Mouse (Mus musculus): ENCODE results near the gene Nup98. TPM values are rescaled to one million over a fixed set of nuclear protein-coding genes. Genes with fewer than 3 reads are reported as not detected.

The Nup98 gene
- polyA plus RNA-seq, 1 experiment, result 16.1 TPM

DNA sequence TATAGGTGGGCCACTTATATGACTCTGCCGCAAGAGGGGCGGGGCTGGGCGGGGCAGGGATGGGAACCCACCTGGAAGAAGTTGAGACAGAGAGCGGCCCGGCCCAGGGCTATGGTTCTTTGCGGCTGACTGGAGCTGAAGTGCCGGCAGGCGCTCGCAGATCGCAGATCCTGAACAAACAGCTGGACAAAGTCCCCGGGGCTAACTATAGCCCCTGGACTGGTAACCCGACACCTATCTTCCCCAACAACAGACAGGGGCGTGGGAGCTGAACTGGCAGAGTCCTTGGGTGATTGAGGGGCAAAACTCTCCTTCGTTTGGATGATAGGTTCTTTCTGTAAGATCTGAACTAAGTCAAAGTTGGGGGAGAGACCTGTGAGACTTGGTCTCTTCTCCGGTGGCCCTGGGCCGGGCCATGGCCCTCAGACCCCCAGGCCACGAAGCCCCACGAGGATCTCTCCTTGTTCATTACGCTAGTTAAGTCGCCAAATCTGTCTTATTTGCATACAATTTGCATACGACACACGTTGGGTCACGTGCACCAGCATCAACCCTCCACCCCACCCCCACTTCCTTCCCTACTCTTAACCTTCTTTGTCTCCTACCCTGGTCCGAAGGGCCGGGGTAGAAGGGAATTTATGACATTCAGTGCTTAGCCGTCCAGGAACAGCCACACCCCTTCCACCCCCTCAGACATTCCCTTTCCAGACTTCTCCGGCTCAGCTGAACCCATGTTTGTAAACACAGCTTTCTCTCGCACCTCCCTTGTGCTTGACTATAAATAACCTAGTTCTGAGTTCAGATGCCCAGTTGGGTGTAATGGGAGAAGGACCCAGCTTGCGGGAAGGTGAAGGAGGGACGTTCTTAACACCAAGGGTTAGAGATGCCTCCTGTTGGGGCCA is 110.0 kb downstream of the Nup98 start:
- Histone ChIP-seq H3K79me2 (ENCODE audit: control insufficient read depth, insufficient read depth) (no peaks in the 10 kb centered on the region), H3K27me3 (ENCODE audit: control insufficient read depth, insufficient read depth, insufficient read length) (peaks cover 8% of the 10 kb centered on the region), H3K36me3 (ENCODE audit: control insufficient read depth, insufficient read depth) (no peaks in the 10 kb centered on the region), H3ac (ENCODE audit: control insufficient read depth, insufficient read length) (no peak overlapping the region), H3K4me2 (ENCODE audit: low read depth) (peak overlapping the region; percentile 68), H3K4me3 (peak overlapping the region; percentile 12)
- TF ChIP-seq POLR2AphosphoS2 (IDR thresholded peaks at IDR 0.05; ENCODE audit: insufficient read length, low read depth), result no peak
- peak in 2 of 3 experiments; percentile 28 to 47 for TF ChIP-seq MYOD1 (IDR thresholded peaks at IDR 0.05; ENCODE audit: control insufficient read depth in 1 of 3, insufficient read length in 2 of 3, low read depth in 2 of 3)
- peak in 2 of 3 experiments; percentile 54 to 75 for TF ChIP-seq MYOG (IDR thresholded peaks at IDR 0.05; ENCODE audit: control insufficient read depth in 1 of 3, insufficient read depth in 1 of 3, insufficient read length in 2 of 3, low read depth in 2 of 3)
- TF ChIP-seq E2F4 (IDR thresholded peaks at IDR 0.05; ENCODE audit: insufficient read depth), result no peak
- TF ChIP-seq USF1 (IDR thresholded peaks at IDR 0.05; ENCODE audit: low read depth), result no peak
- peak; percentile 19 for TF ChIP-seq TCF12 (IDR thresholded peaks at IDR 0.05; ENCODE audit: insufficient read depth, poor library complexity, severe bottlenecking)
- TF ChIP-seq CEBPB (IDR thresholded peaks at IDR 0.05; ENCODE audit: insufficient read depth, poor library complexity, severe bottlenecking), result no peak

DNA sequence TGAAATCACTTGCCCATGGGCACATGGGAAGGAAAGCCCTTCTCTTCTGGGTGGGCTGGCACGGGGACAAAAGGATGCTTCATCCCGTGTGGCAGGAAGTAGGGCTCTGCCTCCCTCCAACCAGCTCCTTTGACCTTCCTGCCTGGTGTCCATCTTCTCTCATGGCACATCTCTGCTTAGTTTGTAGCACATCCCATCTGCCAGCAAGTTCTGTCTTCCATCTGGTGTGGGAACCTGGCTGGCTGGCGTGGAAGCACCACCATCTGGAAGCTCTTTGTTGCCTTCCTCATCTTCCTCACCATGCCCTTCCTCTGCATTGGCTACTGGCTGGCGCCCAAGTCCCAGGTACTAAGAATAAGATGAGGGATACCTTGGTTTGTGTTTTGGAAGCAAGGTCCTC is 122.6 kb downstream of the Nup98 start:
- Histone ChIP-seq H3K27me3 (ENCODE audit: control insufficient read depth, insufficient read depth, insufficient read length) (no peaks in the 10 kb centered on the region), H3K4me3 (no peak overlapping the region), H3K79me2 (ENCODE audit: control insufficient read depth, insufficient read depth) (no peaks in the 10 kb centered on the region), H3ac (ENCODE audit: control insufficient read depth, insufficient read length) (no peak overlapping the region), H3K36me3 (ENCODE audit: control insufficient read depth, insufficient read depth) (no peaks in the 10 kb centered on the region), H3K4me2 (ENCODE audit: low read depth) (no peak overlapping the region)
- no peak for TF ChIP-seq MAX (IDR thresholded peaks at IDR 0.05; ENCODE audit: low read depth)
- no peak for TF ChIP-seq MYOD1 (IDR thresholded peaks at IDR 0.05; ENCODE audit: control insufficient read depth in 1 of 3, insufficient read length in 2 of 3, low read depth in 2 of 3)
- no peak for TF ChIP-seq POLR2A (IDR thresholded peaks at IDR 0.05; ENCODE audit: insufficient read length, low read depth)
- no peak for TF ChIP-seq SRF (IDR thresholded peaks at IDR 0.05; ENCODE audit: control insufficient read depth, insufficient read length, low read depth)
- no peak for TF ChIP-seq TCF3 (IDR thresholded peaks at IDR 0.05; ENCODE audit: insufficient read length, low read depth)
- no peak for TF ChIP-seq E2F4 (IDR thresholded peaks at IDR 0.05; ENCODE audit: insufficient read depth)
- TF ChIP-seq POLR2AphosphoS2 (IDR thresholded peaks at IDR 0.05; ENCODE audit: insufficient read length, low read depth), result no peak
- no peak for TF ChIP-seq MYOG (IDR thresholded peaks at IDR 0.05; ENCODE audit: control insufficient read depth in 1 of 3, insufficient read depth in 1 of 3, insufficient read length in 2 of 3, low read depth in 2 of 3)
- TF ChIP-seq USF1 (IDR thresholded peaks at IDR 0.05; ENCODE audit: low read depth), result no peak
- no peak for TF ChIP-seq TCF12 (IDR thresholded peaks at IDR 0.05; ENCODE audit: insufficient read depth, poor library complexity, severe bottlenecking)
- no peak for TF ChIP-seq CEBPB (IDR thresholded peaks at IDR 0.05; ENCODE audit: insufficient read depth, poor library complexity, severe bottlenecking)
- TF ChIP-seq REST (IDR thresholded peaks at IDR 0.05; ENCODE audit: insufficient read depth, insufficient read length), result no peak

- Histone ChIP-seq H3K36me3 (ENCODE audit: control insufficient read depth, insufficient read depth) (peaks cover 5% of the 10 kb centered on the region), H3K4me2 (ENCODE audit: low read depth) (no peak overlapping the region), H3K4me3 (no peak overlapping the region), H3ac (ENCODE audit: control insufficient read depth, insufficient read length) (no peak overlapping the region), H3K79me2 (ENCODE audit: control insufficient read depth, insufficient read depth) (no peaks in the 10 kb centered on the region), H3K27me3 (ENCODE audit: control insufficient read depth, insufficient read depth, insufficient read length) (no peaks in the 10 kb centered on the region)
- TF ChIP-seq MYOD1 (IDR thresholded peaks at IDR 0.05; ENCODE audit: control insufficient read depth in 1 of 3, insufficient read length in 2 of 3, low read depth in 2 of 3), result no peak
- TF ChIP-seq TCF3 (IDR thresholded peaks at IDR 0.05; ENCODE audit: insufficient read length, low read depth), result no peak
These were observed 125.8 kb downstream of the Nup98 start for GRCm38 (mm10) chr7:102084041-102084696.

DNA sequence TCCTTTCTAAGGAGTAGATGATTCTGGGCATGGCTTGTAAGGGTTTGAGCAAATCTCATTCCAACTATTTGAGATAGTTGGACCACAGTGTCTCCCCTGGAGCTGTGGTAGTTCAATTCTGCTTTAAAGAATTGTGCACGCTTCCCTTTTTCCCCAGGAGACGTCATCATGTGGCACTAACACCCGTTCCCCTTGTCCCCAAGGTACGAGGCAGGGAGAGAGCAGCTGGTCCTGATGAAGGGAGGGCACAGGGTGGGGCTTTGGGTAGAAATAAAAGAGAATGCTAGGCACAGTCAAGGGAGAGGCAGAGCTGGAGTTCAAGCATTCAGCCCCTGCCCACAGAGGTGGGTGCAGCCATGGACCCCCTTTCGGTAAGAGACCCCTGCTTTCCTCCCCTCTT is 127.2 kb downstream of the Nup98 start, which contains the start of gene Trpc2:
Trpc2 (plus strand) TSS at position 301 of the 400 bp plus-strand sequence.
- no peak within 1 kb of the TSS for H3ac ChIP-seq (ENCODE audit: control insufficient read depth, insufficient read length)
- no peaks in the 10 kb centered on the region for H3K79me2 ChIP-seq (ENCODE audit: control insufficient read depth, insufficient read depth)
- H3K27me3 ChIP-seq (ENCODE audit: control insufficient read depth, insufficient read depth, insufficient read length), result no peaks in the 10 kb centered on the region
- no peak for TF ChIP-seq MAX (IDR thresholded peaks at IDR 0.05; ENCODE audit: low read depth)
- TF ChIP-seq TCF3 (IDR thresholded peaks at IDR 0.05; ENCODE audit: insufficient read length, low read depth), result no peak
- no peak for TF ChIP-seq POLR2AphosphoS2 (IDR thresholded peaks at IDR 0.05; ENCODE audit: insufficient read length, low read depth)
- TF ChIP-seq E2F4 (IDR thresholded peaks at IDR 0.05; ENCODE audit: insufficient read depth), result no peak
- no peak within 1 kb of the TSS for H3K4me3 ChIP-seq
- no peak within 1 kb of the TSS for H3K4me2 ChIP-seq (ENCODE audit: low read depth)
- peaks cover 5% of the 10 kb centered on the region for H3K36me3 ChIP-seq (ENCODE audit: control insufficient read depth, insufficient read depth)

DNA sequence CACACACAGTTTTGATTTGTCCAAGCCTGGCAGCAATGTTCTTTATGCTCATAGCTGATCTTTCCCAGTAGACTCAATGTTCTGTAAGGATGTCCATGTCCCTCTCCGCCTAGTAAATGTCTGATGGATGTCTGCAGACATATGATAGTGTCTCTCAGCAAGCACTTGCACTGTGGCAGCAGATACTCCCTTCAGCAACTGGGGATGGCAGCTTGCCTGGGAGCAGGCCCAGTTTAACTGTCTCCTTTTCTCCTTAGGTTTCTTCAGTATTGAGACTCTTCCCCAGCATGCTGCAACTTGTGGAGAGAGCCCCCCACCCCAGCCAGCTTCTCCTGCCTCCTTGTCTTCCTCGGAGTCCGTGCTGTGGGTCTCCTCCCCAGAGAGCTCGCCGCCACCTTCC is 128.2 kb downstream of the Nup98 start:
- no peak for TF ChIP-seq USF1 (IDR thresholded peaks at IDR 0.05; ENCODE audit: low read depth)
- no peak for TF ChIP-seq POLR2A (IDR thresholded peaks at IDR 0.05; ENCODE audit: insufficient read length, low read depth)
- TF ChIP-seq MYOG (IDR thresholded peaks at IDR 0.05; ENCODE audit: control insufficient read depth in 1 of 3, insufficient read depth in 1 of 3, insufficient read length in 2 of 3, low read depth in 2 of 3), result no peak
- no peak for TF ChIP-seq TCF12 (IDR thresholded peaks at IDR 0.05; ENCODE audit: insufficient read depth, poor library complexity, severe bottlenecking)
- TF ChIP-seq POLR2AphosphoS2 (IDR thresholded peaks at IDR 0.05; ENCODE audit: insufficient read length, low read depth), result no peak
- TF ChIP-seq REST (IDR thresholded peaks at IDR 0.05; ENCODE audit: insufficient read depth, insufficient read length), result no peak
- no peak for TF ChIP-seq TCF3 (IDR thresholded peaks at IDR 0.05; ENCODE audit: insufficient read length, low read depth)
- no peak for TF ChIP-seq MYOD1 (IDR thresholded peaks at IDR 0.05; ENCODE audit: control insufficient read depth in 1 of 3, insufficient read length in 2 of 3, low read depth in 2 of 3)
- no peak for TF ChIP-seq CEBPB (IDR thresholded peaks at IDR 0.05; ENCODE audit: insufficient read depth, poor library complexity, severe bottlenecking)
- TF ChIP-seq E2F4 (IDR thresholded peaks at IDR 0.05; ENCODE audit: insufficient read depth), result no peak
- no peak for TF ChIP-seq SRF (IDR thresholded peaks at IDR 0.05; ENCODE audit: control insufficient read depth, insufficient read length, low read depth)
- TF ChIP-seq MAX (IDR thresholded peaks at IDR 0.05; ENCODE audit: low read depth), result no peak
- Histone ChIP-seq H3K4me3 (no peak overlapping the region), H3K36me3 (ENCODE audit: control insufficient read depth, insufficient read depth) (peaks cover 5% of the 10 kb centered on the region)

More for the DNA sequence above, 128.2 kb downstream of the Nup98 start:
- Histone ChIP-seq H3K79me2 (ENCODE audit: control insufficient read depth, insufficient read depth) (no peaks in the 10 kb centered on the region), H3ac (ENCODE audit: control insufficient read depth, insufficient read length) (no peak overlapping the region), H3K27me3 (ENCODE audit: control insufficient read depth, insufficient read depth, insufficient read length) (no peaks in the 10 kb centered on the region), H3K4me2 (ENCODE audit: low read depth) (no peak overlapping the region)
